Mouse (Mus musculus): Measurements from ENCODE around the gene Apol9a. TPM values are rescaled to one million over a fixed set of nuclear protein-coding genes. Genes with fewer than 3 reads are reported as not detected.
A peak's percentile ranks its signal among the peaks of the same experiment; 100 is the strongest.
"Not testable (repeated sequence)": the region's sequence is repeated elsewhere in the genome, so short reads cannot be mapped to it uniquely, and the experiment has no call there.

Apol9a gene
- polyA plus RNA-seq (2012; rRNA removed), result 0.80 and 1.3 TPM in 2 replicates

- H3K4me3 ChIP-seq (replicated peaks; ENCODE audit: extremely low read depth, low read depth, low read length); DNase-seq; H3K4me1 ChIP-seq (ENCODE audit: control insufficient read depth, insufficient read depth, low read length): not testable (repeated sequence)
- 53% methylated on average over 1 of the region's 4 CpGs for WGBS
Measured at GRCm38 (mm10) chr15:77411035-77411434, at the start of gene Apol9a. Gene Apol9a, minus strand, starts transcription at chr15:77411135.

GRCm38 (mm10) chr15:77449927-77450326 lies 39.0 kb upstream of the Apol9a start:
- not testable (repeated sequence) for DNase-seq; H3K4me1 ChIP-seq (ENCODE audit: control insufficient read depth, insufficient read depth, low read length); H3K4me3 ChIP-seq (replicated peaks; ENCODE audit: extremely low read depth, low read depth, low read length)
- 0 out of 2 replicates have a peak, but pooled peaks have one; percentile 2 for TF ChIP-seq CTCF (IDR thresholded peaks at IDR 0.05; ENCODE audit: insufficient read depth, low read length)
- WGBS, result 44% methylated on average over 10 of the region's 10 CpGs

- not testable (repeated sequence) for H3K4me3 ChIP-seq (replicated peaks; ENCODE audit: extremely low read depth, low read depth, low read length); DNase-seq; H3K4me1 ChIP-seq (ENCODE audit: control insufficient read depth, insufficient read depth, low read length)
- 92% methylated on average over 2 of the region's 2 CpGs for WGBS
Measured at GRCm38 (mm10) chr15:77447392-77447791, 36.5 kb upstream of the Apol9a start, which contains the start of gene Apol7b. Gene Apol7b, minus strand, starts transcription at chr15:77447492.

GRCm38 (mm10) chr15:77445668-77446067 lies 34.7 kb upstream of the Apol9a start:
- 65% methylated on average over 1 of the region's 1 CpGs for WGBS
- not testable (repeated sequence) for H3K4me1 ChIP-seq (ENCODE audit: control insufficient read depth, insufficient read depth, low read length); H3K4me3 ChIP-seq (replicated peaks; ENCODE audit: extremely low read depth, low read depth, low read length); DNase-seq

DNA sequence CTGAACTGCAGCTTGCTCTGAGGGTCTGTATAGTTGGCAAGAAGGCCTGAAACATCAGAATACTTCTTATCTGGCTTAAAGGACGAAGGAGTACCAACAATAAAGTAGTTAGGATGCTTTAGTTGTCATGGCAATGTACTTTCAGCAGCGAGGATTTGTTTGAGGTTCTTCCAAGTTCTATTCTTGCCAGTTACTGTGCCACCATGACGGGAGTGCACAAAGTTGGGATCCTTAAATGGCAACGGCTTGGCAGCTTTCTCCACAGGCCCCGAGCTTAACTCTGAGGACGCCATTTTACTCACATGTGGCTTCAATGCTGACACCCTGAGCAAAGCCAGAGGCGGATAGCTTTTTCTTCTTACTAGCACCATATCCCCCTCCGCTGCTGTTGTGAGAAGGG lies 33.8 kb upstream of the Apol9a start:
- H3K4me3 ChIP-seq (replicated peaks; ENCODE audit: extremely low read depth, low read depth, low read length); H3K4me1 ChIP-seq (ENCODE audit: control insufficient read depth, insufficient read depth, low read length); DNase-seq: not testable (repeated sequence)
- 77% methylated on average over 8 of the region's 8 CpGs for WGBS

DNA sequence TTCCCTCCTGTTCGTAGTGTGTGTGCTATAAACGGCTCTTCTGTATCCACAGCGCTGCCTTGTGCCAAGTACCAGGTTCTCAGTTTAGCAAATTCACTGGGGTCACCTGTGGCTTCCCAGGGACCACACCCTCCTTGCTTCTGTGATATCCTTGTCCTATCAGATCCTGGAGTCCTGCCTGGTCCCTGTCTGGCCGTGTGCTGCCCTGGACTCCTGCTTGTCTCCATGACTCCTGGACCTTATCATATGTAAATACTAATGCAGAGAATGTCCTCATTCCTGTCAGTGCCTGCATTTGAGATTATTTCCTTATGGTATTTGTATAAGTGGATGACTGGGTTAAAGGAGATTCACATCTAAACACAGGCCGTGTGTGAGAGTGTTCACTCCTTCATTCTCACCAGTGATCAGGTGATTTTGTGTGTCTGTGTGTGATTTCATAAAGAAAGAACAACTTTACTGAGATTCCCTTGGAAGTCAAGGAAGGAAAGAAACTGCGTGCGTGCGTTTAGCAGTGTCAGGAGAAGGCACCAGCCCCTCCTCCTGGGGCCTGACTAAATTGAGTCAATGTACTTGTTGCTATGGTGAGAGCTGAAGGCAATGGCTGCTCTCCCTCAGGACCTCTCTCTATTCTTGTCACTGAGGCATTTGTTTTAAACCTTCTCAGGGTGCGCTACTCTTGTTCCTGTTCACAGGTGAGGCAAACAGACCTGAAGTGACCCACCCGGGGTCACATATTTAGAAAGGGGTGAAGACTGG lies 17.9 kb upstream of the Apol9a start:
- not testable (repeated sequence) for H3K4me1 ChIP-seq (ENCODE audit: control insufficient read depth, insufficient read depth, low read length); DNase-seq; H3K4me3 ChIP-seq (replicated peaks; ENCODE audit: extremely low read depth, low read depth, low read length)
- whole genome bisulfite sequencing, result 58% methylated on average over 9 of the region's 10 CpGs

DNA sequence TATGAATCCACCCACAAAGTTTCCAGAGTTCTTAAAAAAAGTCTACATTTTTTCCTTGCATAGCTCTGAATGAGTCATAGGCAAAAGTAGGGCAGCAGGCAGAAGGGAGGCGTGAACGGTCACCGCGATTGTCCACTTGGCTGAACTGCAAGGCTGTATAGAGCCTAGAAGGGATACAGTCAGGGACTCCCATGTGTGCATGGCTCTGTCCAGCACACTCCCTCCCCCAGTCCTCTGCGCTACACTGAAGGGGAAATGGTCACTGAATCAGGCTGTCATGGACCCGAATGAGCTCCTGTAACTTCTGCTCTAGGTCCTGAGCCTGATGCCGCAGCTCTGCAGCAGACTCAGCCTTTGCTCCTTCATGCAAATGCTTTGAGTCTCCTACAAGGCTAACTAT lies 12.0 kb upstream of the Apol9a start:
- H3K4me1 ChIP-seq (ENCODE audit: control insufficient read depth, insufficient read depth, low read length); H3K4me3 ChIP-seq (replicated peaks; ENCODE audit: extremely low read depth, low read depth, low read length); DNase-seq: not testable (repeated sequence)
- WGBS, result 54% methylated on average over 3 of the region's 7 CpGs

- not testable (repeated sequence) for H3K4me3 ChIP-seq (replicated peaks; ENCODE audit: extremely low read depth, low read depth, low read length); DNase-seq; H3K4me1 ChIP-seq (ENCODE audit: control insufficient read depth, insufficient read depth, low read length)
- WGBS, result no CpG with 5 or more reads among the region's 3 CpGs
Measured at GRCm38 (mm10) chr15:77419657-77420056, 8.7 kb upstream of the Apol9a start.

DNA sequence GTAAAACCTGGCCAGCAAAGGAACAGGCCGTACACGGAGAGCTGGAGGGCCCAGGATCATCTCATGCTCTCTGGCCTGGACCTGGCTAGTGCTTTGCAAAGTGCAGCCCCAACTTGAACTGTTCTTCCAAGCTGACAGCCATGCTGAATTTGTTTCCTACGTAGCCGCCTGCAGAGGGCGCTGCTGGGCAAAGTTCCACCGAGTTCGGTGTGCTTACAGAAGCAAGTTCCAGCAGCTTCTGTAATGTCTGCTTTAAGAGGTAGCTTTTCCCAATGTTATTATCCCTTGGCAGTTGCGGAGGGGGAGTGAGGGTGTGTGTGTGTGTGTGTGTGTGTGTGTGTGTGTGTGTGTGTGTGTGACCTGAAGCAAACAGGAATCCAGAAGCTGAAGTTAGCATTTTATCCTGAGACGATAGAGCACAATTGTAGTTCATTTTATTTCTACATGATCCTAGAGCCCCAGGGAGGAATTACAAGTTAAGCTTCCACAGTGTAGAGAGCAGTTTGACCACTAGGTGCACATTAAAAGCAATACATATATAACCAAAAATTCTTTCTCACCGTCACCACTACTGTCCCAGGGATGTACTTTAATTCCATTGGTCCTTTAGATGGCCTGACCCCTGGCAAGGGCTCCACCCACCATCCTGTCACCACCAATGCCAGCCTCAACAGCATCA lies 5.9 kb upstream of the Apol9a start:
- not testable (repeated sequence) for H3K4me1 ChIP-seq (ENCODE audit: control insufficient read depth, insufficient read depth, low read length); H3K4me3 ChIP-seq (replicated peaks; ENCODE audit: extremely low read depth, low read depth, low read length); DNase-seq
- WGBS, result 19% methylated on average over 5 of the region's 10 CpGs

- not testable (repeated sequence) for H3K4me1 ChIP-seq (ENCODE audit: control insufficient read depth, insufficient read depth, low read length); DNase-seq; H3K4me3 ChIP-seq (replicated peaks; ENCODE audit: extremely low read depth, low read depth, low read length)
- WGBS, result 67% methylated on average over 2 of the region's 2 CpGs
Measured at GRCm38 (mm10) chr15:77415653-77416052, 4.7 kb upstream of the Apol9a start.

- not testable (repeated sequence) for H3K4me1 ChIP-seq (ENCODE audit: control insufficient read depth, insufficient read depth, low read length); H3K4me3 ChIP-seq (replicated peaks; ENCODE audit: extremely low read depth, low read depth, low read length); DNase-seq
- 15% methylated on average over 4 of the region's 4 CpGs for WGBS
Measured at GRCm38 (mm10) chr15:77412695-77413094, 1.8 kb upstream of the Apol9a start.

DNA sequence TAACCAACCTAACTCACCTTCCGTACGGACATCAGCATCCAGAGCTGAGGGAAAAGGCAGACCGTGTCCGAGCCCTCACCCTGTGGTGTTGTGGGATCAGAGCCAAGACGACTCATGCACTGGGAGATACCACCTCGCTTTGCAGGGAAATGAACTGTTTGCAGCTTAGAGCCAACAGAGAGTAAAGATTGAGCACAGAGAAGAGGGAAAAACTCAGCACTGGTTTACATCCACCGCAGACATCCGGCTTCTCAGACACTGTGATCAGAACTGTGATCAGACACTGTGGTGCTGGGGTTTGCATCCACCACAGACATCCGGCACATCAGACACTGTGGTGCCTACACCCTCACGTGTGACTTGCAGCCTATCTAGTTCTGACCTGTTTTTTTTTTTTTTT lies 4.6 kb downstream of the Apol9a start:
- H3K4me1 ChIP-seq (ENCODE audit: control insufficient read depth, insufficient read depth, low read length); H3K4me3 ChIP-seq (replicated peaks; ENCODE audit: extremely low read depth, low read depth, low read length); DNase-seq: not testable (repeated sequence)
- WGBS, result 55% methylated on average over 10 of the region's 10 CpGs

Data from lung, adult 2 months (tissue).